Mouse (Mus musculus) stomach, embryonic 16.5 days (tissue): ENCODE results near the gene Vav3. TPM values are rescaled to one million over a fixed set of nuclear protein-coding genes. Genes with fewer than 3 reads are reported as not detected.

Experiments
- ATAC-seq: fragments of 200-750 bp; cut with Nextera tagmentation; 2 replicates; pipeline ENCODE4 v1.8.0; 2017; ENCODE audit warnings: moderate number of reproducible peaks, moderate TSS enrichment; ENCODE audit not compliant: insufficient read depth, low FRiP score
- H3K27ac ChIP-seq: fragments of 300-500 bp; sonication (generic); 2 replicates; pipeline ENCODE4 v1.5.1; 2014; ENCODE audit warnings: low read length
- H3K27me3 ChIP-seq: fragments of 300-500 bp; sonication (generic); 2 replicates; pipeline ENCODE4 v1.6.1; 2014; ENCODE audit warnings: low read length, control low read depth, mixed read lengths; ENCODE audit not compliant: control insufficient read depth, insufficient read depth
- H3K36me3 ChIP-seq: fragments of 300-500 bp; sonication (generic); 2 replicates; pipeline ENCODE4 v1.6.1; 2014; ENCODE audit warnings: low read length; ENCODE audit not compliant: control insufficient read depth, insufficient read depth
- H3K4me1 ChIP-seq: fragments of 300-500 bp; sonication (generic); 2 replicates; pipeline ENCODE4 v1.6.1; 2014; ENCODE audit warnings: low read length, control low read depth, mixed read lengths; ENCODE audit not compliant: control insufficient read depth, insufficient read depth
- H3K4me2 ChIP-seq: fragments of 300-500 bp; sonication (generic); 2 replicates; pipeline ENCODE4 v1.6.1; 2014; ENCODE audit warnings: low read depth, low read length, mixed read lengths
- H3K4me3 ChIP-seq: fragments of 300-500 bp; sonication (generic); replicated peaks from 2 replicates; pipeline ENCODE4 v1.5.1; 2014; ENCODE audit warnings: mild to moderate bottlenecking, low read length
- H3K9ac ChIP-seq: fragments of 300-500 bp; sonication (generic); 2 replicates; pipeline ENCODE4 v1.6.1; 2014; ENCODE audit warnings: low read length
- H3K9me3 ChIP-seq: fragments of 300-500 bp; sonication (generic); replicated peaks from 2 replicates; pipeline ENCODE4 v1.6.1; 2016; ENCODE audit warnings: low read length, control low read depth; ENCODE audit not compliant: control insufficient read depth
- WGBS: fragments of 180-500 bp; shearing (Covaris S2); extraction: QIAGEN DNeasy Blood & Tissue Kit; methylation state at CpG from one replicate; pipeline ENCODE4 v1.1.7; 2014; 5-methylcytosine and 5-hydroxymethylcytosine counted together
- polyA plus RNA-seq: library from polyadenylated mRNA; unstranded; fragments of >200 nt; fragmentation: Nextera tagmentation; extraction: Ambion mirVana; gene quantifications from 2 replicates; pipeline ENCODE4 v1.2.1, GENCODE M21; 2015

Vav3 gene
- polyA plus RNA-seq, 1 experiment from 2014 or later, result 20.5 TPM

GRCm38 (mm10) chr3:109496461-109496860 lies 156.0 kb downstream of the Vav3 start:
- Histone ChIP-seq H3K9ac (no peak overlapping the region), H3K36me3 (no peaks in the 10 kb centered on the region), H3K27ac (no peak overlapping the region), H3K4me3 (no peak overlapping the region), H3K9me3 (no peaks in the 10 kb centered on the region), H3K4me2 (no peak overlapping the region), H3K4me1 (no peaks in the 10 kb centered on the region), H3K27me3 (no peaks in the 10 kb centered on the region)
- WGBS, result 78% methylated on average over 5 of the region's 5 CpGs
- no peak for ATAC-seq

GRCm38 (mm10) chr3:109497074-109497473 lies 156.6 kb downstream of the Vav3 start:
- Histone ChIP-seq H3K4me1 (no peaks in the 10 kb centered on the region), H3K36me3 (no peaks in the 10 kb centered on the region), H3K9me3 (no peaks in the 10 kb centered on the region), H3K4me2 (no peak overlapping the region), H3K27me3 (no peaks in the 10 kb centered on the region), H3K4me3 (no peak overlapping the region), H3K27ac (no peak overlapping the region), H3K9ac (no peak overlapping the region)
- ATAC-seq, result no peak
- WGBS, result 81% methylated on average over 4 of the region's 4 CpGs

GRCm38 (mm10) chr3:109499861-109500456 lies 159.5 kb downstream of the Vav3 start:
- 69% methylated on average over 1 of the region's 1 CpGs for WGBS
- H3K4me1 ChIP-seq, result no peaks in the 10 kb centered on the region
- no peaks in the 10 kb centered on the region for H3K9me3 ChIP-seq
- no peaks in the 10 kb centered on the region for H3K36me3 ChIP-seq
- H3K27me3 ChIP-seq, result no peaks in the 10 kb centered on the region
- no peak overlapping the region for H3K27ac ChIP-seq
- no peak overlapping the region for H3K9ac ChIP-seq
- H3K4me2 ChIP-seq, result no peak overlapping the region
- H3K4me3 ChIP-seq, result no peak overlapping the region
- ATAC-seq, result no peak

- no peak overlapping the region for H3K4me2 ChIP-seq
- H3K27me3 ChIP-seq, result no peaks in the 10 kb centered on the region
- WGBS, result 57% methylated on average over 1 of the region's 1 CpGs
- H3K4me3 ChIP-seq, result no peak overlapping the region
- ATAC-seq, result no peak
- H3K36me3 ChIP-seq, result no peaks in the 10 kb centered on the region
- no peak overlapping the region for H3K27ac ChIP-seq
- H3K9ac ChIP-seq, result no peak overlapping the region
- no peaks in the 10 kb centered on the region for H3K9me3 ChIP-seq
- no peaks in the 10 kb centered on the region for H3K4me1 ChIP-seq
Observed at GRCm38 (mm10) chr3:109509784-109510183, 169.3 kb downstream of the Vav3 start.

- no peaks in the 10 kb centered on the region for H3K36me3 ChIP-seq
- WGBS, result 82% methylated on average over 1 of the region's 1 CpGs
Observed at GRCm38 (mm10) chr3:109511849-109512248, 171.4 kb downstream of the Vav3 start.

GRCm38 (mm10) chr3:109515479-109515878 lies 175.0 kb downstream of the Vav3 start:
- no peak overlapping the region for H3K4me3 ChIP-seq
- ATAC-seq, result no peak
- no peak overlapping the region for H3K4me2 ChIP-seq
- H3K27me3 ChIP-seq, result no peaks in the 10 kb centered on the region
- 74% methylated on average over 3 of the region's 3 CpGs for WGBS
- H3K4me1 ChIP-seq, result no peaks in the 10 kb centered on the region
- no peak overlapping the region for H3K27ac ChIP-seq
- no peaks in the 10 kb centered on the region for H3K36me3 ChIP-seq
- H3K9ac ChIP-seq, result no peak overlapping the region
- H3K9me3 ChIP-seq, result no peaks in the 10 kb centered on the region

More at GRCm38 (mm10) chr3:109511849-109512248, 171.4 kb downstream of the Vav3 start:
- H3K27me3 ChIP-seq, result no peaks in the 10 kb centered on the region
- no peak for ATAC-seq
- no peaks in the 10 kb centered on the region for H3K9me3 ChIP-seq
- H3K9ac ChIP-seq, result no peak overlapping the region
- H3K4me3 ChIP-seq, result no peak overlapping the region
- no peak overlapping the region for H3K27ac ChIP-seq
- no peaks in the 10 kb centered on the region for H3K4me1 ChIP-seq
- no peak overlapping the region for H3K4me2 ChIP-seq

GRCm38 (mm10) chr3:109516372-109516771 lies 175.9 kb downstream of the Vav3 start:
- H3K4me1 ChIP-seq, result no peaks in the 10 kb centered on the region
- H3K36me3 ChIP-seq, result no peaks in the 10 kb centered on the region
- WGBS, result 88% methylated on average over 10 of the region's 10 CpGs
- H3K27me3 ChIP-seq, result no peaks in the 10 kb centered on the region
- H3K9me3 ChIP-seq, result no peaks in the 10 kb centered on the region
- no peak overlapping the region for H3K27ac ChIP-seq
- ATAC-seq, result no peak
- no peak overlapping the region for H3K9ac ChIP-seq
- H3K4me3 ChIP-seq, result no peak overlapping the region
- H3K4me2 ChIP-seq, result no peak overlapping the region

GRCm38 (mm10) chr3:109522115-109522514 lies 181.7 kb downstream of the Vav3 start:
- no peak for ATAC-seq
- no peak overlapping the region for H3K4me2 ChIP-seq

GRCm38 (mm10) chr3:109525825-109526224 lies 185.4 kb downstream of the Vav3 start:
- Histone ChIP-seq H3K27ac (no peak overlapping the region), H3K4me3 (no peak overlapping the region), H3K9ac (no peak overlapping the region), H3K4me2 (no peak overlapping the region), H3K9me3 (no peaks in the 10 kb centered on the region), H3K27me3 (no peaks in the 10 kb centered on the region), H3K4me1 (no peaks in the 10 kb centered on the region), H3K36me3 (no peaks in the 10 kb centered on the region)
- ATAC-seq, result no peak
- WGBS, result 92% methylated on average over 12 of the region's 12 CpGs

More at GRCm38 (mm10) chr3:109522115-109522514, 181.7 kb downstream of the Vav3 start:
- WGBS, result 75% methylated on average over 7 of the region's 7 CpGs
- Histone ChIP-seq H3K36me3 (no peaks in the 10 kb centered on the region), H3K9me3 (no peaks in the 10 kb centered on the region), H3K4me3 (no peak overlapping the region), H3K27me3 (no peaks in the 10 kb centered on the region), H3K4me1 (no peaks in the 10 kb centered on the region), H3K9ac (no peak overlapping the region), H3K27ac (no peak overlapping the region)
